ENCODE assay signal across 22 mouse cellular contexts in genomic region chr2:173405629-173406028, GRCm38 (mm10).
DNase-seq lines count a peak whose midpoint lies in the region; ATAC-seq and TF ChIP-seq lines count a peak whose summit lies in the region.
"Had no signal": no experiment of that assay in that cellular context is flagged by ENCODE, and none has a peak within 500 bp of the region (broad histone marks: within the 10 kb centered on the region; RNA-seq: fewer than 3 reads in every experiment).

No protein-coding gene starts in this region.

- H3K4me3 ChIP-seq in forebrain, embryonic 13.5 days = no peak overlapping the region
- H3K4me3 ChIP-seq in forebrain, postnatal 0 days (ENCODE audit: low read depth, low read length) = no peak overlapping the region
- H3K4me3 ChIP-seq: embryonic facial prominence, embryonic 15.5 days; erythroblast, embryonic 14.5 days; forebrain, embryonic 15.5 days; heart, adult 2 months; heart, embryonic 15.5 days; hindbrain, embryonic 12.5 days had no signal

- H3K9ac ChIP-seq in forebrain, embryonic 13.5 days = no peak overlapping the region
- no peak overlapping the region for H3K9ac ChIP-seq in forebrain, postnatal 0 days
- H3K9ac ChIP-seq: embryonic facial prominence, embryonic 15.5 days; forebrain, embryonic 15.5 days; heart, embryonic 15.5 days; hindbrain, embryonic 12.5 days had no signal

- no peak overlapping the region for H3K4me2 ChIP-seq in forebrain, embryonic 13.5 days
- H3K4me2 ChIP-seq in forebrain, postnatal 0 days (ENCODE audit: low read depth) = no peak overlapping the region
- H3K4me2 ChIP-seq: embryonic facial prominence, embryonic 15.5 days; forebrain, embryonic 15.5 days; heart, embryonic 11.5 days; heart, embryonic 15.5 days; hindbrain, embryonic 12.5 days had no signal

- H3K4me1 ChIP-seq in forebrain, embryonic 13.5 days = peaks cover 42% of the 10 kb centered on the region
- 0 out of 2 replicates have a peak, but pooled peaks cover 7% of the 10 kb centered on the region for H3K4me1 ChIP-seq in forebrain, postnatal 0 days (ENCODE audit: insufficient read depth)
- H3K4me1 ChIP-seq: heart, embryonic 15.5 days had no signal

- no peak for TF ChIP-seq CTCF in forebrain, postnatal 0 days (IDR thresholded peaks at IDR 0.05; ENCODE audit: low read depth)

- intact Hi-C loops in left cerebral cortex, postnatal 14 days (cut with DNase I) = no loop called here

- no peak for ATAC-seq in forebrain, embryonic 13.5 days
- ATAC-seq in forebrain, postnatal 0 days = no peak
- ATAC-seq: activated CD4-positive, CD25-positive, alpha-beta regulatory T cell, adult 4 months; Patski had no signal

- 75% methylated on average over 12 of the region's 12 CpGs for WGBS in forebrain, embryonic 13.5 days
- 71% methylated on average over 12 of the region's 12 CpGs for WGBS in forebrain, postnatal 0 days

- H3K36me3 ChIP-seq in forebrain, embryonic 13.5 days (ENCODE audit: poor library complexity, severe bottlenecking) = no peaks in the 10 kb centered on the region
- no peaks in the 10 kb centered on the region for H3K36me3 ChIP-seq in forebrain, postnatal 0 days (ENCODE audit: insufficient read depth)
- H3K36me3 ChIP-seq: embryonic facial prominence, embryonic 15.5 days; forebrain, embryonic 15.5 days; heart, embryonic 15.5 days; hindbrain, embryonic 12.5 days had no signal

- H3K27ac ChIP-seq in forebrain, embryonic 13.5 days = peak overlapping the region; percentile 84; the same call in 1 of the 2 replicates
- H3K27ac ChIP-seq in forebrain, postnatal 0 days (ENCODE audit: low read depth, low read length) = no peak overlapping the region
- H3K27ac ChIP-seq: embryonic facial prominence, embryonic 15.5 days; heart, adult 2 months; heart, embryonic 15.5 days had no signal

- no peak for DNase-seq in forebrain, postnatal 0 days
- DNase-seq in heart, adult 11 months = peak; percentile 80
- no peak for DNase-seq in heart, postnatal 4 days
- peak; percentile 18 for DNase-seq in thymus, postnatal 4 days
- DNase-seq in thymus, postnatal 36 days = no peak
- no peak for DNase-seq in left cerebral cortex, postnatal 14 days (ENCODE audit: low spot score in 2 of 2)
- DNase-seq: adrenal gland, postnatal 25 days; cerebellum, adult 18-20 months; cerebellum, adult 9-11 months; cerebellum, postnatal 36 days; heart, adult 2 months; kidney, adult 11 months had no signal

- H3K9me3 ChIP-seq in forebrain, embryonic 13.5 days (replicated peaks) = 0 out of 2 replicates have a peak, but pooled peaks cover 8% of the 10 kb centered on the region
- H3K9me3 ChIP-seq in forebrain, postnatal 0 days (ENCODE audit: low read length) = no peaks in the 10 kb centered on the region
- H3K9me3 ChIP-seq: embryonic facial prominence, embryonic 15.5 days; forebrain, embryonic 15.5 days; heart, embryonic 15.5 days; hindbrain, embryonic 12.5 days had no signal

- no peaks in the 10 kb centered on the region for H3K27me3 ChIP-seq in forebrain, embryonic 13.5 days
- H3K27me3 ChIP-seq in forebrain, postnatal 0 days (ENCODE audit: insufficient read depth, low read length) = no peaks in the 10 kb centered on the region
- H3K27me3 ChIP-seq: CH12.LX; embryonic facial prominence, embryonic 15.5 days; forebrain, embryonic 15.5 days; heart, embryonic 15.5 days; hindbrain, embryonic 12.5 days; Patski had no signal

Comparison
In these comparisons a context has a peak if more than half of its experiments do, and no peak if none do; other contexts are left out.
1. DNase-seq: peak in heart, adult 11 months (single experiment) and thymus, postnatal 4 days (single experiment); none in forebrain, postnatal 0 days (single experiment), heart, postnatal 4 days (single experiment), thymus, postnatal 36 days (0 of 2) and left cerebral cortex, postnatal 14 days (0 of 2).